Mouse (Mus musculus) ES-Bruce4 (cell line): ENCODE data around the gene Mtus2.

Experiments
- CTCF ChIP-seq: IDR thresholded peaks from one replicate; pipeline ENCODE4 v1.8.1; 2011; ENCODE audit warnings: low read depth, low read length
- EP300 ChIP-seq: IDR thresholded peaks from 2 replicates; pipeline ENCODE4 v1.6.1; 2011; ENCODE audit warnings: low read depth, low read length; ENCODE audit not compliant: insufficient read depth
- POLR2A ChIP-seq: IDR thresholded peaks from one replicate; pipeline ENCODE4 v1.8.1; 2011; ENCODE audit warnings: low read length; ENCODE audit not compliant: insufficient read depth

DNA sequence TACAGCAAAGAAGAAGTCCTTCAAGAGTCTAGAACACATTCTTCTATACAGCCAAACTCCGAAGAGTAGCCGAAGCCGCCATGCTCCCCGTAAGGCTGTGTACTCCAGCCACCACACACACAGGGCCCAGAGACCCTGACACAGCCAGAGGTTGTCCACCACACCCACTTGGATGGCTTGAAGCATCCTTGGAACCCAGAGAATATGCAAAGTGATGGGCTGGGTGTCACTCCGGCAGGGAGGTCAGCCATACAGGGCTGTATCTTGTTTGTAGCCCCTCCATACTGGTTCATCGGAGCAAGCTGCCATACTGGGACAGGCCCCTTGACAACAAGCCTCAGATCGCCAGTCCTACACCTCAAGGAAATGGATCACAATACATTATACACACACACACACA lies 405.2 kb downstream of the Mtus2 start:
- TF ChIP-seq CTCF (no peak), POLR2A (no peak), EP300 (no peak)
